Mouse (Mus musculus) spleen, postnatal 14 days (tissue): ENCODE measurements around the gene Ccdc85c.

ENCODE experiments used
- DNase-seq, 2 experiments: peaks; one replicate each; pipeline ENCODE4 v3.0.0; 2021 to 2022; ENCODE audit warnings: low spot score in 2 of 2

Gene Ccdc85c

DNA sequence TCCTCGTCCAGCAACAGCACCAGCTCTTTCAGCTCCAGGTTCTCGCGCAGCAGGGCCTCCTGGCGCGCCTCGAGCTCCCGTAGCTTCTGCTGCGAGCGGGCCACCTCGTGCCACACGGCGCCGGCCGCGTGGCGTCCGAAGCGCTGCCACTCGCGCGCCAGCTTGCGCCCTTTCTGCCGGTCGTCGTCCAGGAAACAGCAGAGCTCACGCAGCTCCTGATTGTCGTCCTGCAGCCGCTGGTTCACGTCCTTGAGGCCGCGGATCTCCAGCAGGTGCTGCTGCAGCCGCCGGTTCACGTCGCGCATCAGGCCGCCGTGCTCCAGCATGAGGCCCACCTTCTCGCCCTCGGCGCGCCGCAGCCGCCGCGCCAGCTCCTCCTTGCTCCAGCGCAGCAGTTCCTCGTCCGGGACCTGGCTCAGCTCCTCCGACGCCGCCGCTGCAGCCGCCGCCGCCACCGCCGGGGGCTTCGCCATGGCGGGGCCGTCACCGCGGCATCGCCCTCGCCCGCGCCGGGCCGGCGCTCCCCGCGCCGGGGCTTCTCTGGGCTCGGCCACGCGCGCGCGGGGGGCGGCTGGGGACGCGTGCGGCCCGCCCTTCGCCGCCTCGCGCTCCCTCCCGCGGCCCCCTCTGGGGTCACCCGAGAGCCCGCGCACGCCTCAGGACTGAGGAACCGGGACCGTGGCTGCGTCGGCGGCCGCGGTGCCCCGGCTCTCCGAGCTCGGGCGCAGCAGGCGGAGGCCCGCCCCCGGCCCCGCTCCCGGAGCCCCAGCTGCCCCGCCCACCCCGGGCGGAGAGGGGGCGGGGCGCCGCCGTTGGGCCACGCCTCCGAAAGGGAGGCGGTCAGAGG, at the start of gene Ccdc85c:
Gene Ccdc85c (minus strand): TSS at position 765 of the 847 bp plus-strand sequence.
- DNase-seq = peak in 1 of 2 experiments; percentile 5

DNA sequence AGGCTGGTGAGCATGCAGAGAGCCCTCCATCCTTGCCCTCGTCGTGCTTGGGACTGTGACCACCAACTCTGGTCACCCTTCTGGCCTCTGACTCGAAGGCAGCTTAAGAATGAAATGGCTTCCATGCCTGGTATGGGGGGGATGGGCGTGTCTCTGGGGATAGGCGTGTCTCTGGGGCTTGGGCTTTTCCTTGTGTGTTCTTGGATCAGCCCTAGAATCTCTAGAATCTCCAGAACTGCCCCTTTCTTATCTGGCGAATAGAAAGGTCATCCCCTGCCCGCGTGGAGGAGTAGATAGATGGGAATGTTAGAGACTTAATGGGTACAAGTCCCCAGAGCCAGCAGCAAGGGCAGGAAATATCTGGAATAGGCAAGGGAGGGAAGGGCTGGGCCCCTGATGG, 44.9 kb upstream of the Ccdc85c start:
- no peak for DNase-seq

DNA sequence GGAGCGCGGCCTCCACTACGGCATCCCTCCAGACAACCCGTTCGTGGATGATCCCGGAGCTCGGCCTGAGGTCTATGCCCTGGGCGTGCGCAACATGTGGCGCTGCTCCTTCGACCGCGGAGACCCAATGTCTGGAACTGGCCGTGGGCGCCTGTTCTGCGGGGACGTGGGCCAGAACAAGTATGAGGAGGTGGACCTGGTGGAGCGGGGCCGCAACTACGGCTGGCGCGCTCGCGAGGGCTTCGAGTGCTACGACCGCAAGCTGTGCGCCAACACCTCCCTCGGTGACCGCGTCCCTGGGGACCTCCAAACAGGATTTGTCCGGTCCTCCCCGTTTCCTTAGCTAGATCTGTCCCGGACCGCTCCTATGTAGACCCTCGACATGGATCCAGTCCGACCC, 43.3 kb upstream of the Ccdc85c start:
- DNase-seq = no peak

- no peak for DNase-seq
Measured at GRCm38 (mm10) chr12:108317826-108318430, 42.7 kb upstream of the Ccdc85c start.

DNA sequence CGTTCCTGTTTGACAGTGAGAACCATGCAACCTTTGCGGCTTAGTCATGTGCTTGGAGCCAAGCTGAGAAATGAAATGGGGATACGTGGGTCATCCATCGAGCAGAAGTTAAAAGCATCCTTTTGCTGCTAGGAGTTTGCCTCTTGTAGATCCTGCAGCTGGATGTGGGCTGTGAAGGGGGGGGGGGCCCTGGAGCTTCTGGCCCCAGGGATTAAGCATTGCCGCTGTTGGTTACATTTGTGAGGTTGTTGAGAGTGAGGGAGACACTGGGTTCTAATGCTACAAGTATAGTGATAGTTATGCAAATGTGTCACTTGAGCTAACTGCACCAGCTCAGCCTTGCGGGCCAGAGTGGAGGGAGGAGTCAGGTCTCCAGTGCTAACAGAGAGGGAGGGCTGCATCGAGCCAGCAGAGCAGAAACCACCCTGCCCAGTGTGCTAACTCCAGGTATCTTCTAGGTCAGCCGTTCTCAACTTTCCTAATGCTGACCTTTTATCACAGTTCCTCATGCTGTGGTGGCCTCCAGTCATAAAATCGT, 42.0 kb upstream of the Ccdc85c start:
- DNase-seq = no peak

DNA sequence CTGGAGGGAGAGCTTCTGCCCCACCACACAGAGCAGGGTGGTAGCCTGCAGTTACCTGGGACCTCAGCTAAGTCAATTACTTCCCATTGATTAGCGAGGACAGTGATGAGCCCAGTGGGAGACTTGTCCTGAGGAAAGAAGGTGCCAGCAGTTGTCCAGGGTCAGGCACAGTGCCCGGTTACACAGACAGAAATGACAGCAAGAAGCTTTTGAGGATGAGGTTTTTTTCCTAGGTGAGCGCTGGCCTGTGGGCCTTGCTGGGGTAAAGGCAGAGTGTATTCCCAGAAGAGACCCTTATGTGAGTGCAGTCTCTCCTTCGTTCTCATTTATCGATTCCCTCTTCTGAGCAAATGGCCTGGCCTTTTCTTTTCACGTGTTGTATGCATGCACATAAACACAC, 41.4 kb upstream of the Ccdc85c start:
- DNase-seq = no peak

- no peak for DNase-seq
Measured at GRCm38 (mm10) chr12:108315818-108316217, 40.6 kb upstream of the Ccdc85c start.

DNA sequence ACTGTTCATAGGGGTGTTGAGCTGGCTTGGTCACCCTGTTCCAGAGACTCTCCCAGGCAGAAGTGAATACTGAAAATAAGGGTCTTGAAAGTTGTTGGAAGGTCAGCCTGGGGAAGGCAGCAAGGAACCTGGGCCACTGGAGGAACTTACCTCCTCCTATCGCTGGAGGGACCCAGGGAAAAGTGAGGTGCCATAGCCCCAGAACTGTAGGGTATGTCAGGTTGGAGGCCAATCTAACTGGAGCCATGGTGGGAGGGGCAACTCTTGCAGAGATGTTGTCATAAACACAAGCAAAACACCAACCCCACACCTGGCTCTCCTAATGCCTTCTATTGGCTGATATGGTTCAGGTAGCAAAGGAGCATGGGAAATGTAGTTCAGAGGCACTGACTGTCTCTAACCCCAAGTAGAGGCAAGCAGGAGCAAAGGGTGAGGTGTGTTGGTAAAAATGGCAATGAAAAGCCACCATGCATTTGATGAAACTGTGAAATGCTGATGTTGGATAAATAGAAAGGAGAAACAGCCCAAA, 38.1 kb upstream of the Ccdc85c start:
- DNase-seq = no peak

- DNase-seq = no peak
Measured at GRCm38 (mm10) chr12:108312432-108312851, 37.2 kb upstream of the Ccdc85c start.

- DNase-seq = no peak
Measured at GRCm38 (mm10) chr12:108311741-108312290, 36.6 kb upstream of the Ccdc85c start.

DNA sequence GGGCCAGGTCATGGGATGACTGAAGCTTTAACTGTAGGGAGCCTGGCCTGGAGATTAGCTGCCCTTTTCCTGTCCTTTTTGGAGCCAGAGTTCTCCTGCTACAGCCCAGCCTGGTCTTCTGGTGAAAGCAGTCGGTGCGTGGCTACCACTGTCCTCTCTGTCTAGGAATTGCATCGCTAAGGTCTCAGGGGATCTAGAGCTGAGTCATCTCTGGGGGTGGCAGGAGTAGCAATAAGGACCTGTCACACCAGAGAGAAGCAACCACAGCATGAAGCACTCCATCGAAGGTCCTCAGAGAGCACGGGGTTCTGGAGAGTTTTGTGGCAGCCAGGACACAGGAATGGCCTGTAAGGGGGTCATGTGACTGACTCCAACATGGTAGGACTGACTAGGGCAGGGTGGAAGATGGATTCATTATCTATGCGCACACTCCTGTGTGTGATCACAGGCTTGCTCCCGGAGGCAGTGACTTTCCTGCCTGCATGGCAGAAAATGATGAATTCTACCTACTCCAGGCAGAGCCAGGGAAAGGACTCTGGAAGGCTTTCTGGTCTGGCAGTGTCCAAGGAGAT, 35.3 kb upstream of the Ccdc85c start:
- no peak for DNase-seq

- DNase-seq = no peak
Measured at GRCm38 (mm10) chr12:108310041-108310440, 34.8 kb upstream of the Ccdc85c start.

- DNase-seq = no peak
Measured at GRCm38 (mm10) chr12:108309116-108309794, 34.0 kb upstream of the Ccdc85c start.

- no peak for DNase-seq
Measured at GRCm38 (mm10) chr12:108308363-108308856, 33.2 kb upstream of the Ccdc85c start.

DNA sequence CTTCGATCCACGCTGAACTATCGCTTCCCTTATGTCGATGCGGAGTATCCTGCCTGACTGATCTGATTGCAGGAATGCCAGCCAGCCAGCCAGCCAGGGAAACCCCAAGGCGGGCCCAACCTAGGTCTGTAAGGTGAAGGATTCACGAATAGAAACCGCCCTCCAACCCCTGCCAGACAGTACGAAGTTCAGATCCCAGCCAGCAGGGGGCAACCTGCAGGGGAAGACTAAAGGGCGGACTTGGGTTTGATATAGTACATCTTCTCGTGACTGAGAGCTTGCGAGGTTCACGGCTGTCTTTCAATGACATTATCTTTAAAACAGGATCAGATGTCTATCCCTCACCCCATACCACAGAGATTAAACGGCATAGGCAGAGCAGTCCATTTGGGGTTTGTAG, 32.3 kb upstream of the Ccdc85c start:
- DNase-seq = peak in 1 of 2 experiments; percentile 15

GRCm38 (mm10) chr12:108305812-108306794, 30.9 kb upstream of the Ccdc85c start, which contains the start of gene Hhipl1:
Hhipl1 (plus strand) TSS chr12:108306270.
- DNase-seq = no peak

GRCm38 (mm10) chr12:108305172-108305571, 29.9 kb upstream of the Ccdc85c start:
- DNase-seq = no peak

DNA sequence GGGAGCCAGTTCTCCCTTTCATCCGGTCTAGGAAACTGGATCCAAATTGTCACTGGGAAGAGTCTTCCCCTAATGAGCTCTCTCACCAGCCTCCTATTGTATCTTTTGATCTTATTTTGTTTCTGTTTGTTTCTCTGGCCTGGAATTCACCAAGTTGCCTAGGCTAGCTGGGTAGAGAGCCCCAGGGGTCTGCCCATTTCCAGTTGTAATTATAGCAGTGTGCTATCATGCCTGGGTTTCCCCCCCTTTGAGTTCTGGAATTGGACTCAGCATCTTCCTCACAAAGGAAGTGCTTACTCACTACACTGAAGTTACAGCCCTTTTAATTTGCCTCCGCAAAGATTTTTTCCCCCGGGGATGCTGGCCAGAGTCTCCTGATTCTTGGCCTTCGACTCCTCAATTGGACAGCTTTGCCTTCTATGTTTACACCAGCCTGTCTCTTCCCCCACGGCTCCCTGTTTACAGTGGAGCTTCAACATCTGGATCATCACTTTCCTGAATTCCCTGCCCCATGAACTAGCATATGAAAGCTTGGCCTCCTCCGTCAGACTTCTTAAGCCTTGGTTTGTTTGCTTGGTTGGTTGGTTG, 28.6 kb upstream of the Ccdc85c start:
- no peak for DNase-seq

GRCm38 (mm10) chr12:108301006-108301405, 25.8 kb upstream of the Ccdc85c start:
- DNase-seq = no peak

GRCm38 (mm10) chr12:108297033-108297432, 21.8 kb upstream of the Ccdc85c start:
- no peak for DNase-seq
